Mouse (Mus musculus): Measurements from ENCODE around the gene Txndc12. TPM values are rescaled to one million over a fixed set of nuclear protein-coding genes. Genes with fewer than 3 reads are reported as not detected.

The Txndc12 gene
- polyA plus RNA-seq, 1 experiment from 2014 or later = 115 TPM

DNA sequence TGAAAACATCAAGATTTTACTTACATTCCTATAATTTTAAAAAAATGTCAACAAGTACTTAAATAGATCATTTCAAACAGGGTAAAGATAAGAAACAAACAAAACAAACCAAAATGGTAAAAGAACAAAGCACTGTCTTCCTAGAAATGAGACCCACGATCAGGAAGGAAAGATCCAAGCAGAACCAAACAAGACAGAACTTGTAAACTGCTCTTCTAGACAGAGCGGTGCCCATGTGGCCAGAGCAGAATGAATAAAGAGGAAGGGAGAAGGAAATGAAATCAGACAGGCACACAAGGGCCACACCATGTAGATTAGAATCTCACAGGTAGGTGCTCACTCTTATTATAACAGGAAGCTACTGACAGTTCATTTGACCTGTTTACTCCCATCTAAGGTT, 7.8 kb upstream of the Txndc12 start:
- Histone ChIP-seq H3K4me3 (replicated peaks) (no peak overlapping the region), H3K27ac (no peak overlapping the region), H3K36me3 (peaks cover 81% of the 10 kb centered on the region), H3K4me1 (replicated peaks) (peaks cover 1% of the 10 kb centered on the region), H3K9me3 (no peaks in the 10 kb centered on the region), H3K27me3 (no peaks in the 10 kb centered on the region), H3K4me2 (no peak overlapping the region), H3K9ac (replicated peaks) (no peak overlapping the region)
- ATAC-seq (ENCODE audit: insufficient number of reproducible peaks, insufficient read depth, low FRiP score, low TSS enrichment, low read depth) = no peak
- 90% methylated on average over 2 of the region's 2 CpGs for WGBS

DNA sequence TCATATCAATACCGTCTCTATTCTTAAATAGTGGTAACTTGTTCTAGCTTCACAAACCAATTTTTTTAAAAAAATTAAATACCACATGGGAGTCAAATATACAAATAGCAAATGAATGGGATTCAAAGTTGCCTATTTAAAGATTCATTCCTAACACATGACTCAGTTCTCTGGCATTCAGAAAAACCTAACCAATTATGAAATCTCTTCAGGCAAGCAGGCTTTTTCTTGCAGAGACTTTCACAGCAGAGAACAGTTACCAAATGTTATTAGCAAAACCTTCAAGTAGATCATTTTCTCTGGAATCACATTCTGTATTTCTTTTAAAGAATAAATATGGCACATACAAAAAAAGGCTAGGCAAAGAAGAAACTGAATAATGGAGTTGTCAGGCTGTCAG, 3.7 kb upstream of the Txndc12 start:
- no peak overlapping the region for H3K4me2 ChIP-seq
- H3K36me3 ChIP-seq = peaks cover 44% of the 10 kb centered on the region
- no peak for ATAC-seq (ENCODE audit: insufficient number of reproducible peaks, insufficient read depth, low FRiP score, low TSS enrichment, low read depth)
- H3K4me1 ChIP-seq (replicated peaks) = peaks cover 13% of the 10 kb centered on the region
- H3K9me3 ChIP-seq = no peaks in the 10 kb centered on the region
- H3K4me3 ChIP-seq (replicated peaks) = no peak overlapping the region
- H3K9ac ChIP-seq (replicated peaks) = no peak overlapping the region
- no peaks in the 10 kb centered on the region for H3K27me3 ChIP-seq
- WGBS = 94% methylated on average over 1 of the region's 1 CpGs
- H3K27ac ChIP-seq = no peak overlapping the region

DNA sequence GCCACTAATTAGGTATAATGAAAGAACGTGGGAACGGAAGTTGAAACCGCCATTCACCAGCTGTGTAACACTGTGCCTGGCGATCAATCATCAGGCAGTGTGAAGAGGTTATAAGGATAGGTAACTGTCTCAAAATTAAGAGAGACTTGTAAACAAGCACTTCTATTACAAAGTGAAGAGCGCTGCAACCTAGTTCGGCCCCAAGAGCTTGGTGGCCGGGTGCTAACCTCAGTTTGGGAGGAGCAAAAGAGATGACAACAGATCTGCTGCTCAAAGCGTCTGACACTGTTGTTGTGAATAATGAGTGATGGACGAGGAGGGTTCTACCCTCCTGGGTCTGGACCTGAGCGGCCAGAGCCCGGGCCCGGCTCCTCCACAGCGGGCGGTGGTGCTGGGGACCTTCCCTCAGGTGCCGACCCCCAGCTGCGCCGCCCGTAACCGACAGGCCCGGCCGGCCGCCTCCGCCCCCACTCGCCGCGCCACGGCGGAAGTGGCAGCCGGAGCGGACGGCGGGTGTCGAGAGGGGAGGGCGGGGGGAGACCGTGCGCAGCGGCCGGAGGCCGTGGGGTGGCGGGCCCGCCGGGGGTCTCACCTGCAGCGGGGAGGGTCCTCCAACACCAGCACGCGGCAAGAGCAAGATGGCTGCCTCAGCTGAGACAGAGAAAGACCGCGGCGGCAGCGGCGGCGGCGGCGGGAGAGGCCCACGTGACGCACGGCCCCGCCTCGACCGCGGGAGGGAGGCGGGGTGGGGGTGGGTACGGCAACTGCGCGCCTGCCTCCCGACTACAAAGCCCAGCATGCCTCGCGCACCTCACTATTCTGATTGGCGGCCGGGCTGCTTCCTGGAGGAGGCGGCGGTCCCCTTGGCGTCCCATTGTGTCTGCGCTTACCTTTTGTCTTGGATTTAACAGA, 1.2 kb upstream of the Txndc12 start, which contains the start of gene Btf3l4:
Gene Btf3l4 (minus strand): TSS at position 699 of the 912 bp plus-strand sequence.
- no peaks in the 10 kb centered on the region for H3K9me3 ChIP-seq
- peaks cover 30% of the 10 kb centered on the region for H3K4me1 ChIP-seq (replicated peaks)
- WGBS = under 1% methylated on average over 72 of the region's 73 CpGs
- H3K27ac ChIP-seq = peak within 1 kb of the TSS; percentile 99
- H3K4me3 ChIP-seq (replicated peaks) = peak within 1 kb of the TSS; percentile 90
- peaks cover 22% of the 10 kb centered on the region for H3K36me3 ChIP-seq
- peak within 1 kb of the TSS; percentile 66 for H3K4me2 ChIP-seq
- H3K27me3 ChIP-seq = no peaks in the 10 kb centered on the region
- H3K9ac ChIP-seq (replicated peaks) = peak within 1 kb of the TSS; percentile 98
- ATAC-seq (ENCODE audit: insufficient number of reproducible peaks, insufficient read depth, low FRiP score, low TSS enrichment, low read depth) = peak; percentile 93

DNA sequence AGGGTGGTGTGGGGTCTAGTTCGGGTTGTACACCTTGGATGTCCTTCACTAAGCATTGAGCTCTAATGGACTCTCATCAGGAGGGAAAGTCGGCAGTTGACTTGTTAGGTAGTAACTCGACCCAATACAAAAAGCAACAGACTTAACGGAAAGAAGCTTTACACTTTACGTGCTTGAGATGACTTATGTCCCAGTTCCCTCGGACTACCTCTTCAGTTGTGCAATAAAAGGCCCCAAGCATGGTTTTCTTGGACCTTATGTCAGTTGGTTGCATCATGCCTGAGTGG, 630 bp upstream of the Txndc12 start:
- H3K4me2 ChIP-seq = peak overlapping the region; percentile 65
- no peaks in the 10 kb centered on the region for H3K27me3 ChIP-seq
- 1% methylated on average over 6 of the region's 6 CpGs for WGBS

DNA sequence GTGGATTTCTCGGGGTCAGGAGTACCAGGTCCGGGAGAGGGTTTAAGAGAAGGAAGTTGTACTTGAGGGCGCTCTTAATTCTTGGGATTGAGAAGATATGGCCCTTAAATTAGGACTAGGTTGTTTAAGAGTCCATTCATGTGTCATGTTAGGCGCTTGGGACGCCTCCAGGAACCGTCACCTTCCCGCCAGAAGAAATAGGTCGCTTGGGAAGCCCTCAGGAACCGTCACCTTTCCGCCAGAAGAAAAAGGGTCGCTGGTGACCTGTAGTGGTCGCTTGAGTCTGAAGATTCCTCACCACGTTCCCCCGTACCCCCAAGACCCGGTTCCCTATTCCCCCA, 540 bp downstream of the Txndc12 start:
- Histone ChIP-seq H3K9ac (replicated peaks) (peak overlapping the region; percentile 77), H3K27ac (peak overlapping the region; percentile 99), H3K9me3 (no peaks in the 10 kb centered on the region), H3K36me3 (peaks cover 4% of the 10 kb centered on the region), H3K4me3 (replicated peaks) (peak overlapping the region; percentile 90), H3K27me3 (no peaks in the 10 kb centered on the region), H3K4me1 (replicated peaks) (peaks cover 31% of the 10 kb centered on the region), H3K4me2 (peak overlapping the region; percentile 65)
- under 1% methylated on average over 15 of the region's 15 CpGs for WGBS
- no peak for ATAC-seq (ENCODE audit: insufficient number of reproducible peaks, insufficient read depth, low FRiP score, low TSS enrichment, low read depth)

More for the DNA sequence above, 630 bp upstream of the Txndc12 start:
- Histone ChIP-seq H3K4me3 (replicated peaks) (peak overlapping the region; percentile 90), H3K4me1 (replicated peaks) (peaks cover 31% of the 10 kb centered on the region), H3K36me3 (peaks cover 16% of the 10 kb centered on the region), H3K9ac (replicated peaks) (peak overlapping the region; percentile 98), H3K27ac (peak overlapping the region; percentile 99), H3K9me3 (no peaks in the 10 kb centered on the region)
- no peak for ATAC-seq (ENCODE audit: insufficient number of reproducible peaks, insufficient read depth, low FRiP score, low TSS enrichment, low read depth)

DNA sequence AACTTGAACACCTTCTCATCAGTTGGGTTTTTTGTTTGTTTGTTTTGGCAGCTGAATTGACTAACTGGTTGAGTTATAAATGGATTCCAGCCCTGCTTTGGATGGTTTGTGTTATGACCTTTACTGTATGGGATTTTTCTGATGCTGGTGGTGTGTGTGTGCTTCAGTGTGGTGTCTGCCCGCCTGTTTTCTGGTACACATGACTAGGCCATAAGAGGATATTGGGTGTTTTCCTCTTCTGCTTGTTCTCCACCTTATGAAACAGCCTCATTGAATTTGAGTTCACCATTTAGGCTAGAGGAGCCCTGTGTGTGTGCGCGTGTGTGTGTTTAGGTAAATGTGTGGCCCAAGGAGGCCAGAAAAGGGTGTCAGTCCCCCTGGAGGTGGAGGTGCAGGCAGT, 1.1 kb downstream of the Txndc12 start:
- H3K27ac ChIP-seq = peak overlapping the region; percentile 99; the same call in 1 of the 2 replicates
- H3K27me3 ChIP-seq = no peaks in the 10 kb centered on the region
- ATAC-seq (ENCODE audit: insufficient number of reproducible peaks, insufficient read depth, low FRiP score, low TSS enrichment, low read depth) = no peak
- peaks cover 4% of the 10 kb centered on the region for H3K36me3 ChIP-seq
- H3K4me3 ChIP-seq (replicated peaks) = peak overlapping the region; percentile 90
- H3K9ac ChIP-seq (replicated peaks) = peak overlapping the region; percentile 77
- H3K4me2 ChIP-seq = peak overlapping the region; percentile 65
- H3K4me1 ChIP-seq (replicated peaks) = peaks cover 31% of the 10 kb centered on the region
- 66% methylated on average over 3 of the region's 3 CpGs for WGBS
- H3K9me3 ChIP-seq = no peaks in the 10 kb centered on the region

DNA sequence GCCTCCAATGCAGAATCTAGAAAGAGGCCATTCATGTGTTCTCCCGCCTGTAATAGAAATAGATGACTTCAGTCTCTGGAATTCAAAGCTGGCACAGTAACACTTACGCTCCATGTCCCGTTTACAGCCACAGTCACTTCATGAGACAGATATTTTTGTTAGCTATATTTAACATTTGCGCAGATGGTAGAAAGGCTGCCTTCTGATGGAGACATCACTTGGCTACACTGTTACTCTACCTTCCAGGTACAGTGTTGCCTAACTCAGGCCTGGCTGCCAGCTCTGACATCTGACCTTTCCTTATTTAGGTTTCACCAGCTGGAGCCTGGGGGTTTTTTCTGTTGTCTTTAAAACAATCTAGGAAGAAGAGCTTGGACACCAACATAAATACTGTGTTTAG, 3.6 kb downstream of the Txndc12 start:
- no peaks in the 10 kb centered on the region for H3K9me3 ChIP-seq
- WGBS = 86% methylated on average over 4 of the region's 4 CpGs

DNA sequence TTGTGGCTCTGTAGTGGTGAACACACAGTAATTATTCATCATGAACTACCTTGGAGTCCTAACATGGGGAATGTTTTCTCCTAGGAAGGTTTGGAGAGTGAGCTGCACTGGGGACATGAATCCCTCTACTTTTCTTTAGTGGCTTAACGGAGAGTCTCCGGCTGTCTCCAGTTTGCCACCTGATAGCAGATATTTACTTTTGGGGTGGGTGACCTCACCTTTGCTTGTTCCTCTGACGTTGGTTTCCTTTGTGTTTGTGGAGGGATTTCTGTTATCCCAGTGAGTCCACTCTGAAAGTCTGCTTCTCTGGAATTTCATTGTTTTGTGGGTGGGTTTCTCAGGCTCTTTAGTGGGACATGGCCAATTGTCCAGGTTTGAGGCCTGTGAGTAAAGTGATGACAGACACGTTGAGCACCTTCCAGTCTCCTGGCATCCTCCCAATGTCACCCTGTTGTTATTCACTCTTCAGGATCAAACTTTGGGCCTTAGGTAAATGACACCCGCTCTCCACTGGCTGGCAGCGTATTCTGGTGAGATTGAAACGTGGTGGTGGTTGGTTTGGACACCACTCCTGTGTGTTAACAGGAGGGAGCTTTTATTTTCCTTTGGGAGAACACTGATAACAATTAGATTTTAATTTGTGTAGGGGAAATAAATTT, 7.6 kb downstream of the Txndc12 start:
- 91% methylated on average over 7 of the region's 7 CpGs for WGBS
- ATAC-seq (ENCODE audit: insufficient number of reproducible peaks, insufficient read depth, low FRiP score, low TSS enrichment, low read depth) = no peak
- H3K27me3 ChIP-seq = no peaks in the 10 kb centered on the region
- no peak overlapping the region for H3K9ac ChIP-seq (replicated peaks)
- H3K4me3 ChIP-seq (replicated peaks) = no peak overlapping the region
- no peak overlapping the region for H3K4me2 ChIP-seq
- H3K4me1 ChIP-seq (replicated peaks) = peaks cover 4% of the 10 kb centered on the region; the same call in 1 of the 2 replicates
- H3K36me3 ChIP-seq = peaks cover 7% of the 10 kb centered on the region
- no peaks in the 10 kb centered on the region for H3K9me3 ChIP-seq
- no peak overlapping the region for H3K27ac ChIP-seq

More for the DNA sequence above, 3.6 kb downstream of the Txndc12 start:
- no peaks in the 10 kb centered on the region for H3K27me3 ChIP-seq
- H3K4me2 ChIP-seq = no peak overlapping the region
- H3K36me3 ChIP-seq = peaks cover 7% of the 10 kb centered on the region
- H3K9ac ChIP-seq (replicated peaks) = no peak overlapping the region
- no peak for ATAC-seq (ENCODE audit: insufficient number of reproducible peaks, insufficient read depth, low FRiP score, low TSS enrichment, low read depth)
- H3K4me1 ChIP-seq (replicated peaks) = peaks cover 22% of the 10 kb centered on the region
- no peak overlapping the region for H3K4me3 ChIP-seq (replicated peaks)
- H3K27ac ChIP-seq = no peak overlapping the region

DNA sequence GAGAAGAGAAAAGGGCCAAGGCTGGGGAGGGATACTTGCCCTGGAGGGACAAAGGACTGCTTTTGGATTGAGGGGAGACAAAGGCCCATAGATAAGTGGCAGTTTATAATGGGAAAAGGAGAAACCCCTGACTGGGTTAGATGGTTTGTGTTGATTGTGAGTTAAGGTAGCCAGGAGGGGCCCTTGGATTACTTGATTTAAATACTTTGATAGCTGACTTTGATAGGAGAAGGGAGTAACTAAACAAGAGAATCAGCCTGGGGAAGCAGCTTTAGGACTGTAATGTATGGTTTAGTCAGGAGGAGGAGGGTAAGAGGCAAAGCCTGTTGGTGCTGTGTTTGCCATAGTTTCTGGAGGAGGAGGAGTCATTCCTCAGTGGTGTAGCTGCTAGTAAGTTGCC, 8.9 kb downstream of the Txndc12 start:
- H3K4me1 ChIP-seq (replicated peaks) = peaks cover under 1% of the 10 kb centered on the region; the same call in 1 of the 2 replicates
- ATAC-seq (ENCODE audit: insufficient number of reproducible peaks, insufficient read depth, low FRiP score, low TSS enrichment, low read depth) = no peak
- peaks cover 7% of the 10 kb centered on the region for H3K36me3 ChIP-seq
- no peaks in the 10 kb centered on the region for H3K27me3 ChIP-seq
- H3K9me3 ChIP-seq = no peaks in the 10 kb centered on the region
- no peak overlapping the region for H3K4me3 ChIP-seq (replicated peaks)
- H3K27ac ChIP-seq = no peak overlapping the region
- H3K9ac ChIP-seq (replicated peaks) = no peak overlapping the region
- H3K4me2 ChIP-seq = no peak overlapping the region

DNA sequence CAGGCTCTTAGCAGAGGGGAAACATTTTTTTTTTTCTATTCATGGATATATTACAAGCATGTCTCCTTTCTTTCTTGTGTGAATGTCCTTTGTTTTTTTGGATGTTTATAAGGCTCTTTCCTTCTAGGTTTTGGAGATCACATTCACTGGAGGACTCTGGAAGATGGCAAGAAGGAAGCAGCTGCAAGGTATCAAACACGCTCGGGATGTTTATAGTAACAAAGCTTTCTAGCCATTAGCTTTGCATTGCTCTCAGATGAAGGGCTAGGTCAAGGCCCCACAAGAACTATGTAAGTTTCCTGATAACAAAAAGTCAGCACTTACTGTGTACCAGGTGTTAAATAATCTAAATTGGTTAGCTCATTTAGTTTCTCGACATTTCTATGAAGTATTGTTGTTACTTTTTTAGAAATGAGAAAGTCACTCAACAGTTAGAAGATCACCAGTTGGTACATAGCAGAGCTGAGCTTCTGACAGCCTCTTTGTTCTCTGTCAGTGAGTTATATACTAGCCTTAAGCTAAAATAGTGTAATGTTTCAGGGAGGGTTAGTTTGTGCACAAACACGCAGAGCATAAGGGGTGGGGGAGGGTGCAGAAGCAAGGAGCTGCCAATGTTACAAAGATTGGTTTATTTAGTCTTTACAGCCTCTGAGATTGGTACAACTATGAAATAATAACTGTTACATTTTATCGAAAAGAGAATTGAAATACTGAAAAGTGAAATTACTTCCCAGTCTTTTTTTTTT, 11.6 kb downstream of the Txndc12 start:
- H3K27me3 ChIP-seq = no peaks in the 10 kb centered on the region
- peaks cover 18% of the 10 kb centered on the region for H3K36me3 ChIP-seq
- H3K4me1 ChIP-seq (replicated peaks) = peaks cover 13% of the 10 kb centered on the region
- no peak overlapping the region for H3K4me2 ChIP-seq
- no peak overlapping the region for H3K27ac ChIP-seq
- H3K9ac ChIP-seq (replicated peaks) = no peak overlapping the region
- ATAC-seq (ENCODE audit: insufficient number of reproducible peaks, insufficient read depth, low FRiP score, low TSS enrichment, low read depth) = no peak
- H3K4me3 ChIP-seq (replicated peaks) = no peak overlapping the region
- H3K9me3 ChIP-seq = no peaks in the 10 kb centered on the region
- 86% methylated on average over 5 of the region's 5 CpGs for WGBS

Measured in limb, embryonic 12.5 days (tissue).